Mouse (Mus musculus) limb, embryonic 12.5 days (tissue): Measurements from ENCODE around the gene Cuta. TPM values are rescaled to one million over a fixed set of nuclear protein-coding genes. Genes with fewer than 3 reads are reported as not detected.
"Not testable (repeated sequence)": the region's sequence is repeated elsewhere in the genome, so short reads cannot be mapped to it uniquely, and the experiment has no call there.

Experiments used
- ATAC-seq: fragments of 200-750 bp; cut with Nextera tagmentation; 2 replicates; pipeline ENCODE4 v1.8.0; 2017; ENCODE audit warnings: low read depth, moderate TSS enrichment; ENCODE audit not compliant: insufficient number of reproducible peaks, insufficient read depth, low FRiP score, low TSS enrichment
- H3K27ac ChIP-seq: fragments of 300-500 bp; sonication (generic); 2 replicates; pipeline ENCODE4 v1.5.1; 2016; ENCODE audit warnings: mild to moderate bottlenecking, moderate library complexity
- H3K27me3 ChIP-seq: fragments of 300-500 bp; sonication (generic); 2 replicates; pipeline ENCODE4 v1.6.1; 2016; ENCODE audit warnings: mild to moderate bottlenecking, moderate library complexity
- H3K36me3 ChIP-seq: fragments of 300-500 bp; sonication (generic); 2 replicates; pipeline ENCODE4 v1.6.1; 2016; ENCODE audit warnings: mild to moderate bottlenecking, moderate library complexity
- H3K4me1 ChIP-seq: fragments of 300-500 bp; sonication (generic); replicated peaks from 2 replicates; pipeline ENCODE4 v1.6.1; 2016
- H3K4me2 ChIP-seq: fragments of 300-500 bp; sonication (generic); 2 replicates; pipeline ENCODE4 v1.6.1; 2016; ENCODE audit warnings: mild to moderate bottlenecking, moderate library complexity
- H3K4me3 ChIP-seq: fragments of 300-500 bp; sonication (generic); replicated peaks from 2 replicates; pipeline ENCODE4 v1.5.1; 2016; ENCODE audit warnings: mild to moderate bottlenecking
- H3K9ac ChIP-seq: fragments of 300-500 bp; sonication (generic); replicated peaks from 2 replicates; pipeline ENCODE4 v1.6.1; 2016; ENCODE audit warnings: mild to moderate bottlenecking, moderate library complexity
- H3K9me3 ChIP-seq: fragments of 300-500 bp; sonication (generic); 2 replicates; pipeline ENCODE4 v1.6.1; 2016; ENCODE audit warnings: mild to moderate bottlenecking, moderate library complexity
- WGBS: fragments of 180-500 bp; shearing (Covaris S2); methylation state at CpG from one replicate; pipeline ENCODE4 v1.1.7; 2016; 5-methylcytosine and 5-hydroxymethylcytosine counted together
- polyA plus RNA-seq: library from polyadenylated mRNA; unstranded; fragments of >200 nt; fragmentation: Nextera tagmentation; extraction: Ambion mirVana; gene quantifications from 2 replicates; pipeline ENCODE4 v1.2.1, GENCODE M21; 2016

Cuta gene
- 173 and 188 TPM in 2 replicates for polyA plus RNA-seq

DNA sequence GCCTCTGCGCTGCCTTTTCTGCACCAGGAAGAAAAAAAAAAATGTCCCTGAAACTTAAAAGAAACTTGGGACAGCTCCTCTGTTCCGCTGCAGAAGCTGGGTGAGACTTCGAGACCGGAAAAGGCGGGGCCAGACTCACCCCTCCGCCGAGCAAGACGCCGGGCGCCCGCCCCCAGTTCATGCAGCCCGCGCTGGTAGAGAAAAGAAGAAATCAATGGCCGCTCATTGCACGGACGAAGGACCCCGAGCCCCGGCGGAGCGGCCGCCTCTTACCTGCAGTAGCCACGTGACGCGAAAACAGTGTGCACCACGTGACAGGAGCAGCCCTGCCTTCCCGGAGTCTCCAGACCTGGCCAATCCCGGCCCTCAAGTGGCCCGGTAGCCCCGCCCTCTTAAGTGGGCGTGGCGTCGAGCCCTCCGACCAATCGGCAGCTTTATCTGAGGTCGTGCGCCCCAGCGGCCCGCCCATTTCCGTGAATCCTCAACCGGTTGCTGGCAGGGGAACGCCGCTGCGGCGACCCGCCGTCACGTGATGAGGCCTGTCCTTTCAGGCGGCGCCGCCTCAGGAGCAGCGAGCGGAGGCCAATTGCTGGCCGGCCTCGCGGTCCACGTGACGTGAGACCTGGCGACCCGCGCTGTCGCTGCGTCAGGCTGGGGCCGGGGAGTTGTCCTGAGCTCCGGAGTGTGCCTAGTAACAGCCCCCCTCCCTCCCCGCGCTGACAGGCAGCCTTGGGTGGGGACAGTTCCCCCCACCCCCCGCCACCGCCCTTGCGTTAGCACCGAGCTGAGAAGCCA lies at the start of gene Cuta:
Cuta (minus strand) TSS at position 392 of the 795 bp plus-strand sequence.
- no peaks in the 10 kb centered on the region for H3K27me3 ChIP-seq
- peak within 1 kb of the TSS; percentile 69 for H3K4me3 ChIP-seq
- peaks cover 35% of the 10 kb centered on the region for H3K36me3 ChIP-seq
- WGBS = under 1% methylated on average over 70 of the region's 70 CpGs
- peaks cover 47% of the 10 kb centered on the region for H3K4me1 ChIP-seq
- H3K9me3 ChIP-seq = no peaks in the 10 kb centered on the region
- H3K4me2 ChIP-seq = peak within 1 kb of the TSS; percentile 98
- H3K9ac ChIP-seq = peak within 1 kb of the TSS; percentile 75
- H3K27ac ChIP-seq = peak within 1 kb of the TSS; percentile 95
- ATAC-seq = peak; percentile 97

- Histone ChIP-seq H3K27me3 (no peaks in the 10 kb centered on the region), H3K9me3 (no peaks in the 10 kb centered on the region), H3K4me2 (no peak overlapping the region), H3K9ac (no peak overlapping the region), H3K4me3 (no peak overlapping the region), H3K4me1 (no peaks in the 10 kb centered on the region), H3K36me3 (peaks cover 4% of the 10 kb centered on the region; the same call in 1 of the 2 replicates), H3K27ac (no peak overlapping the region)
- 90% methylated on average over 10 of the region's 10 CpGs for WGBS
- no peak for ATAC-seq
These were observed 46.3 kb upstream of the Cuta start for GRCm38 (mm10) chr17:26985503-26986179.

GRCm38 (mm10) chr17:26983382-26983781 lies 44.0 kb upstream of the Cuta start:
- no peak for ATAC-seq
- no peaks in the 10 kb centered on the region for H3K9me3 ChIP-seq
- no peak overlapping the region for H3K27ac ChIP-seq
- no peak overlapping the region for H3K4me3 ChIP-seq
- H3K4me1 ChIP-seq = no peaks in the 10 kb centered on the region
- H3K9ac ChIP-seq = no peak overlapping the region
- no peaks in the 10 kb centered on the region for H3K27me3 ChIP-seq
- no peak overlapping the region for H3K4me2 ChIP-seq
- WGBS = 94% methylated on average over 4 of the region's 4 CpGs
- H3K36me3 ChIP-seq = peaks cover 26% of the 10 kb centered on the region

- no peak overlapping the region for H3K4me3 ChIP-seq
- H3K27me3 ChIP-seq = no peaks in the 10 kb centered on the region
- WGBS = 76% methylated on average over 2 of the region's 2 CpGs
- 0 out of 2 replicates have a peak, but pooled peaks cover 3% of the 10 kb centered on the region for H3K4me1 ChIP-seq
- ATAC-seq = no peak
- no peak overlapping the region for H3K27ac ChIP-seq
- H3K9ac ChIP-seq = no peak overlapping the region; the same call in 1 of the 2 replicates
- no peaks in the 10 kb centered on the region for H3K9me3 ChIP-seq
- H3K4me2 ChIP-seq = no peak overlapping the region
- peaks cover 49% of the 10 kb centered on the region for H3K36me3 ChIP-seq
These were observed 41.7 kb upstream of the Cuta start for GRCm38 (mm10) chr17:26981050-26981449.

DNA sequence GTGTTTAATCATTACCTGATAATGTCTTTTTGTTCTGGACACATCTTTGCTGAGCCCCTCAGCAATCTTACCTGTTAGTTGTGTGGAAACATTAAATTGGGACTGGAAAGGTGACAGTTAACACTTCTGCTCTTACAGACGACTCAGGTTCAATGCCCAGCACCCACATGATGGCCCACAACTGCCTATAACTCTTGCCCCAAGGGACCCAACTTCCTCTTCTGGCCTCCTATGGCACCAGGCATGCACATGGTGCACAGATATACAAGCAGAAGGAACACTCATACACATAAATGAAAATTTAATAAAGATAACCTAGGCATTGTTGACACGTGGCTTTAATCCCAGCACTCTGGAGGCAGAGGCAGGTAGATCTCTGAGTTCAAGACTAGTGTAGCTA lies 40.1 kb upstream of the Cuta start:
- ATAC-seq = no peak
- WGBS = 79% methylated on average over 2 of the region's 2 CpGs
- H3K36me3 ChIP-seq = peaks cover 65% of the 10 kb centered on the region

GRCm38 (mm10) chr17:26977354-26977753 lies 38.0 kb upstream of the Cuta start:
- 88% methylated on average over 6 of the region's 6 CpGs for WGBS
- ATAC-seq, H3K4me2 ChIP-seq, H3K9me3 ChIP-seq, H3K9ac ChIP-seq, H3K27me3 ChIP-seq, H3K4me3 ChIP-seq, H3K27ac ChIP-seq: not testable (repeated sequence)
- peaks cover 19% of the 10 kb centered on the region for H3K4me1 ChIP-seq
- peaks cover 68% of the 10 kb centered on the region for H3K36me3 ChIP-seq

More for the DNA sequence above, 40.1 kb upstream of the Cuta start:
- H3K9me3 ChIP-seq = no peaks in the 10 kb centered on the region
- H3K9ac ChIP-seq = no peak overlapping the region
- no peak overlapping the region for H3K4me2 ChIP-seq
- H3K4me3 ChIP-seq = no peak overlapping the region
- peaks cover 11% of the 10 kb centered on the region for H3K4me1 ChIP-seq
- H3K27ac ChIP-seq = no peak overlapping the region
- H3K27me3 ChIP-seq = no peaks in the 10 kb centered on the region

DNA sequence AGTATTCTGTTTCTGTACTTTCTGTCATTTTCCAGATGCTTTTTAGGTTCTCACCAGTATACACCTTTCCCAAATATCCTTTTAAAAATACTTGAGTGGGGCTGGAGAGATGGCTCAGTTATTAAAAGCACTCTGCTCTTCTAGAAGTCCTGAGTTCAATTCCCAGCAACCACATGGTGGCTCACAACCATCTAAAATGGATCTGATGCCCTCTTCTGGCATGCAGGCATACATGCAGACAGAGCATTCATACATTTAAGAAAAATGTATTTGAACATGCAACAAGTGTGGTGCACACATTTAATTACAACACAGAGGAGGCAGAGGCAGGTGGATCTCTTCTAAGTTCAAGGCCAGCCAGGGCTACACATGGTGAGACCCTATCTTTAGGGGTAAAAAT lies 36.0 kb upstream of the Cuta start:
- no peak overlapping the region for H3K27ac ChIP-seq
- no peak for ATAC-seq
- peaks cover 70% of the 10 kb centered on the region for H3K36me3 ChIP-seq
- H3K9ac ChIP-seq = no peak overlapping the region
- H3K4me3 ChIP-seq = no peak overlapping the region
- peaks cover 32% of the 10 kb centered on the region for H3K4me1 ChIP-seq
- H3K27me3 ChIP-seq = no peaks in the 10 kb centered on the region
- H3K4me2 ChIP-seq = no peak overlapping the region
- H3K9me3 ChIP-seq = no peaks in the 10 kb centered on the region

- Histone ChIP-seq H3K36me3 (peaks cover 65% of the 10 kb centered on the region), H3K9me3 (no peaks in the 10 kb centered on the region), H3K9ac (no peak overlapping the region), H3K27me3 (no peaks in the 10 kb centered on the region), H3K27ac (no peak overlapping the region), H3K4me3 (0 out of 2 replicates have a peak overlapping the region, but pooled peaks have one; percentile 82), H3K4me1 (peaks cover 32% of the 10 kb centered on the region), H3K4me2 (peak overlapping the region; percentile 74; the same call in 1 of the 2 replicates)
- no peak for ATAC-seq
- 93% methylated on average over 15 of the region's 15 CpGs for WGBS
These were observed 35.2 kb upstream of the Cuta start for GRCm38 (mm10) chr17:26974547-26974946.

GRCm38 (mm10) chr17:26972703-26973574 lies 33.6 kb upstream of the Cuta start, which contains the start of gene Zbtb9:
Gene Zbtb9 (plus strand): TSS chr17:26973167.
- H3K36me3 ChIP-seq = peaks cover 57% of the 10 kb centered on the region
- peak within 1 kb of the TSS; percentile 65 for H3K9ac ChIP-seq

DNA sequence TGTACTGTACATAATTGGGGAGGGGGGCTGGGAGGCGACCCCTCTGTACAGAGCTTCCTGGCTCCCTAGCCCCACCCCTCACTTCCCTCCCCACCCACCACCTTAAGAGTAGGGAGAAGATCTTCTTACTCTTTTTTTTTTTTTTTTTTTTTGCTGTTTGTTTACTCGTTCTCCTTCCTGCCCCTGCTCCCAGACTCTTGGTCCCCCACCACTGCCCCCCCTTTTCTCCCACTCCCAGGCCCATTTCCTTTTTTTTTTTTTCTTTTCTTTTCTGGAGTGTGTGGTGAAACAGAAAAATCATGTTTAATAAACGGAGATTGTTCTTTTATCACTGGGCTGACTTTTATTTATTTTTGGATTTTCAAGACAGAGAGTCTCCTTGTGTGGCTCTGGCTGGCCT lies 32.7 kb upstream of the Cuta start:
- 1% methylated on average over 3 of the region's 3 CpGs for WGBS
- Histone ChIP-seq H3K36me3 (peaks cover 57% of the 10 kb centered on the region), H3K9me3 (no peaks in the 10 kb centered on the region), H3K4me2 (peak overlapping the region; percentile 74), H3K27me3 (no peaks in the 10 kb centered on the region), H3K4me3 (peak overlapping the region; percentile 82), H3K27ac (peak overlapping the region; percentile 89), H3K9ac (peak overlapping the region; percentile 65), H3K4me1 (peaks cover 32% of the 10 kb centered on the region)
- no peak for ATAC-seq

More at GRCm38 (mm10) chr17:26972703-26973574, 33.6 kb upstream of the Cuta start, which contains the start of gene Zbtb9:
- no peaks in the 10 kb centered on the region for H3K9me3 ChIP-seq
- peak within 1 kb of the TSS; percentile 82 for H3K4me3 ChIP-seq
- H3K27ac ChIP-seq = peak within 1 kb of the TSS; percentile 89
- ATAC-seq = peak; percentile 98
- no peaks in the 10 kb centered on the region for H3K27me3 ChIP-seq
- peaks cover 32% of the 10 kb centered on the region for H3K4me1 ChIP-seq
- peak within 1 kb of the TSS; percentile 74 for H3K4me2 ChIP-seq
- under 1% methylated on average over 75 of the region's 75 CpGs for WGBS
